Mouse (Mus musculus) heart, adult 2 months (tissue): Measurements from ENCODE around the gene Nvl. TPM values are rescaled to one million over a fixed set of nuclear protein-coding genes. Genes with fewer than 3 reads are reported as not detected.

ENCODE experiments used
- DNase-seq, 2 experiments: peaks; one replicate each; pipeline ENCODE4 v3.0.0; 2021
- H3K27ac ChIP-seq: fragments of 200-600 bp; 2 replicates; pipeline ENCODE4 v1.8.1; 2022
- H3K27me3 ChIP-seq: fragments of 200-500 bp; 2 replicates; pipeline ENCODE4 v1.6.1; 2012; ENCODE audit warnings: mild to moderate bottlenecking, low read length, inconsistent platforms, mixed read lengths; ENCODE audit not compliant: control insufficient read depth, insufficient read depth
- H3K36me3 ChIP-seq: fragments of 200-500 bp; 2 replicates; pipeline ENCODE4 v1.6.1; 2012; ENCODE audit warnings: low read length, inconsistent platforms; ENCODE audit not compliant: control insufficient read depth, insufficient read depth
- H3K4me1 ChIP-seq: fragments of 200-500 bp; 2 replicates; pipeline ENCODE4 v1.6.1; 2011; ENCODE audit warnings: low read length; ENCODE audit not compliant: control insufficient read depth, insufficient read depth
- H3K4me3 ChIP-seq: fragments of 200-600 bp; 2 replicates; pipeline ENCODE4 v1.8.1; 2022
- H3K79me2 ChIP-seq: fragments of 200-500 bp; replicated peaks from 2 replicates; pipeline ENCODE4 v1.6.1; 2012; ENCODE audit warnings: mild to moderate bottlenecking, inconsistent platforms, low read length, moderate library complexity, mixed read lengths; ENCODE audit not compliant: control insufficient read depth, insufficient read depth
- H3K9ac ChIP-seq: fragments of 200-500 bp; 2 replicates; pipeline ENCODE4 v1.6.1; 2012; ENCODE audit warnings: low read depth, mild to moderate bottlenecking, control low read depth, inconsistent platforms, low read length, mixed read lengths
- CTCF ChIP-seq: fragments of 200-600 bp; IDR thresholded peaks from 2 replicates; pipeline ENCODE4 v1.8.1; 2022; ENCODE audit warnings: antibody characterized with exemption, mild to moderate bottlenecking, moderate library complexity
- EP300 ChIP-seq: fragments of 200-500 bp; IDR thresholded peaks from 2 replicates; pipeline ENCODE4 v1.6.1; 2011; ENCODE audit warnings: low read depth, low read length, control low read depth; ENCODE audit not compliant: insufficient read depth
- POLR2A ChIP-seq: fragments of 200-500 bp; IDR thresholded peaks from 2 replicates; pipeline ENCODE4 v1.6.1; 2011; ENCODE audit warnings: mild to moderate bottlenecking, low read depth, low read length, control low read depth; ENCODE audit not compliant: insufficient read depth
- WGBS: fragments of 180-500 bp; shearing (Covaris S2); methylation state at CpG from one replicate; pipeline ENCODE4 v1.1.7; 2018; 5-methylcytosine and 5-hydroxymethylcytosine counted together
- intact Hi-C: fragments of 180-260 bp; cut with DNase I; formaldehyde crosslinking; loops from one replicate; pipeline ENCODE4 v1.15.1; 2025
- long read RNA-seq: library from polyadenylated mRNA; stranded (forward); transcript quantifications from one replicate; pipeline ENCODE4 v2.0.0, GENCODE M21; 2021
- polyA plus RNA-seq: library from polyadenylated mRNA; depleted of rRNA; stranded (reverse); fragments of >200 nt; gene quantifications from 2 replicates; pipeline ENCODE4 v1.2.3, GENCODE M21; 2012; rRNA removed
- total RNA-seq, 2 experiments: library from RNA; stranded (reverse); gene quantifications; 2 replicates each; pipeline ENCODE4 v1.2.3; 2021

Gene Nvl
- total RNA-seq (1 to 10 TPM; 7.4 TPM), polyA plus RNA-seq (4.7 and 8.4 TPM in 2 replicates)
- long read RNA-seq, full-length matches to known transcripts: 9 of 12 reads
- long read RNA-seq, partial matches to known transcripts: 0 of 12 reads
- long read RNA-seq, other reads (novel, unspliced or antisense): 3 of 12 reads

DNA sequence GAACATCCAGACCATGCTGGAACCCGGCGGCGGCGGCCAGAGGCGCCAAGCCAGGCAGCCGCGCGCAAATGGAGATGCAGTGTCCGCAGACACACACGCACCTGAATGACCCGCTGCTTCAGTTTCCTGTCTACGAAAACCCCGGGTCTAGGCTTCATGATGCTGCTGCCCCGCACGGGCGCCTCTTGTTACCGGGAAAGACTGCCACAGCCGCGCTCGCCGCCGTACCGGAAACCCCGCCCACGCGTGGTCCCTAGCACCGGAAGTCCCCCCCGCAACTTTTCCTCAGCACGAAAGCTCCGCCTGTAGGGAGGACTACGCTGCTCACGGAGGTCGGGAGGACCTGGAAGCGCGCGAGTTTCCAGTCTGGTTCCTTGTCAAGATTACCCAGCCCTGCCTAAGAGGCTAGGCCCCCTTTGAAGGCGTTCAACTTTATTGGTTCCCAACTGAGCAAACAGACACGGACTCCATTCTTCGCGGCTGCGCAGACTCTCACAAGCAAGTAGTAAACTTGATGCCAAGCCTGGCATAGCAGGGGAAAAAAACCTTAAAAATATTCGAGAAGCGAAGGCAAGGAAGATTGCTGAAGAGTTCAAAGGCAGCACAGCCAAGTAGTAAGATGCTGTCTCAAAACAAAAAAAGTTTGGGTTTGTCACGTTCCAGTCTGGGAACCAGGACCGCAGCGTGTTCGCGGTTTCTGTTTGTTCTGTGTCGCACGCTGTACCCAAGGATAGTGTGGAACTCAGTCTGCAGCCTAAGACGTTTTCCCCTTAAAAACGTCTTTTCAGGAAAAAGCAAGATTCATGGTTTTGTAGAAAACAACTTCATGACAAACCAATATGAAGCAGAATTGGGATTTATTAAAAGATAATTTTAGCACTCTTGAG, at the start of gene Nvl, which contains the start of gene Cnih4:
Gene Nvl (minus strand): TSS at position 255 of the 887 bp plus-strand sequence.
Gene Cnih4 (plus strand): TSS at position 744 of the 887 bp plus-strand sequence.
- H3K27me3 ChIP-seq: no peaks in the 10 kb centered on the region
- TF ChIP-seq EP300 (peak; percentile 80; the same call in 1 of the 2 replicates), POLR2A (peak; percentile 54), CTCF (peak; percentile 11; the same call in 1 of the 2 replicates)
- H3K36me3 ChIP-seq: peaks cover 7% of the 10 kb centered on the region; the same call in 1 of the 2 replicates
- peaks cover 5% of the 10 kb centered on the region for H3K4me1 ChIP-seq
- H3K27ac ChIP-seq: peak within 1 kb of the TSS; percentile 81
- under 1% methylated on average over 52 of the region's 52 CpGs for WGBS
- peak; percentile 94 to 97 for DNase-seq
- peaks cover 2% of the 10 kb centered on the region; the same call in 1 of the 2 replicates for H3K79me2 ChIP-seq
- H3K4me3 ChIP-seq: peak within 1 kb of the TSS; percentile 82
- peak within 1 kb of the TSS; percentile 91 for H3K9ac ChIP-seq
- intact Hi-C loops: loop anchor here (2.0 kb wide), 2 partner anchors 67 to 89 kb away; no protein-coding TSS in a partner anchor

DNA sequence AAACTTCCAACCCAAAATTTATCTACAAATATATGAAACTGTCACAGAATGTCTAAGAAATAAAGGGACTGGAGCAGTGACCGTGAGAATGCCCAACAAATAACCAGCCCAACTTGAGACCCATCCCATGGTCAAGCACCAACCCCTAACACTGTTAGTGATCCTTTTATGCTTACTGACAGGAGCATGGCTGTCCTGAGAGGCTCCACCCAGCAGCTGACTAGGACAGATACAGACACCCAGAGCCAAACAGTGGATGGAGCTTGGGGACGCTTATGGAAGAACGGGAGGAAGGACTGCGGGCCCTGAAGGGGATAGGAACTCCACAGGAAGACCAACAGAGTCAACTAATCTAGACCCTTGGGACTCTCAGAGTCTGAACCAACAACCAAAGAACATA, 44.9 kb upstream of the Nvl start:
- Histone ChIP-seq H3K27ac (no peak overlapping the region), H3K79me2 (no peaks in the 10 kb centered on the region; the same call in none of the 2 replicates), H3K4me3 (no peak overlapping the region), H3K27me3 (no peaks in the 10 kb centered on the region), H3K36me3 (peaks cover 2% of the 10 kb centered on the region; the same call in 1 of the 2 replicates), H3K4me1 (no peaks in the 10 kb centered on the region), H3K9ac (no peak overlapping the region)
- no peak for TF ChIP-seq CTCF
- TF ChIP-seq POLR2A: no peak
- no peak for TF ChIP-seq EP300
- 76% methylated on average over 4 of the region's 4 CpGs for WGBS
- intact Hi-C loops: no loop called here
- no peak for DNase-seq

DNA sequence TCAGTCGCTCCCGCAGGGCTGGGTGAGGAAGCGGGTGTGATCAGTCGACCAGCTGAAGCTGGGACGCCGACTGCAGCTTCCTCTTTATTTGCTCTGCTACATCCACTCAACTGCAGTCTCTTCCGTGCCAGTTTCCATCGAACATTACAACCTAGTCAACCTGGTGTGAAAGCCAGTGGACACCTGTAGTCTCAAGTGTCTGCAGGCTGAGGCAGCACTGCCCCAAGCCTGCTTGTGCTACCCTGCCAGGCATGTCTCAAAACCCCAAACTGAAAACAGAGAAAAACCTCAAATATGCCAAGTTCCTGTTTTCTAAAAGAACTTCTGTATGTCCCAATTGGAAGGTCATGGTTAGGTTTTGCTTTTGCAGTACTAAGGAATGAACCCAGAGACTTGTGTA, 26.2 kb upstream of the Nvl start:
- 81% methylated on average over 8 of the region's 8 CpGs for WGBS
- no peaks in the 10 kb centered on the region for H3K27me3 ChIP-seq
- H3K36me3 ChIP-seq: no peaks in the 10 kb centered on the region
- H3K4me1 ChIP-seq: no peaks in the 10 kb centered on the region
- no peak overlapping the region for H3K9ac ChIP-seq
- TF ChIP-seq POLR2A (no peak), EP300 (no peak), CTCF (no peak)
- H3K4me3 ChIP-seq: no peak overlapping the region
- H3K27ac ChIP-seq: no peak overlapping the region
- DNase-seq: peak in 1 of 2 experiments; percentile 33
- H3K79me2 ChIP-seq: no peaks in the 10 kb centered on the region
- intact Hi-C loops: no loop called here

DNA sequence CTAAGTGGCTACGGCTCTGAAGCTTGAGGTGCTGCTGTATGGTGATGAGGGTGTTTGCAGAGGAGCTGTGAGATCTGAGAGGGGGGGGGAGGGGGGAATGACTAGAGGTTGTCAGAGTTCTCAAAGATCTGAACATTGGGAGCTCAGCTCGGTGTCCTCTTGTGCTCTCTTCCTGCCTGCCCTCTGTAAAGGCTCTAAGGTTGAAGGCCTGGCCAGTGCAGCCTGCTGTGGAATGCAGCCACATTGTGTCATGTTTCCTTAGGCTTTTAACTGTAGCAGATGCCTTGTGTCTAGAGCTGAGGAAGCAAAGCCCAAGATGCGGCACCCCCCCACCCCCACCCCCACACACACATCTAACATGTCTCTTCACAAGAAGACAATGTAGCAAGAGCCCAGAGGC, 24.4 kb upstream of the Nvl start:
- Histone ChIP-seq H3K4me1 (no peaks in the 10 kb centered on the region), H3K27me3 (no peaks in the 10 kb centered on the region), H3K9ac (no peak overlapping the region), H3K36me3 (peaks cover 2% of the 10 kb centered on the region; the same call in 1 of the 2 replicates), H3K79me2 (no peaks in the 10 kb centered on the region), H3K27ac (no peak overlapping the region), H3K4me3 (no peak overlapping the region)
- DNase-seq: no peak
- TF ChIP-seq CTCF (no peak), POLR2A (no peak), EP300 (no peak)
- 42% methylated on average over 3 of the region's 3 CpGs for WGBS
- intact Hi-C loops: no loop called here

DNA sequence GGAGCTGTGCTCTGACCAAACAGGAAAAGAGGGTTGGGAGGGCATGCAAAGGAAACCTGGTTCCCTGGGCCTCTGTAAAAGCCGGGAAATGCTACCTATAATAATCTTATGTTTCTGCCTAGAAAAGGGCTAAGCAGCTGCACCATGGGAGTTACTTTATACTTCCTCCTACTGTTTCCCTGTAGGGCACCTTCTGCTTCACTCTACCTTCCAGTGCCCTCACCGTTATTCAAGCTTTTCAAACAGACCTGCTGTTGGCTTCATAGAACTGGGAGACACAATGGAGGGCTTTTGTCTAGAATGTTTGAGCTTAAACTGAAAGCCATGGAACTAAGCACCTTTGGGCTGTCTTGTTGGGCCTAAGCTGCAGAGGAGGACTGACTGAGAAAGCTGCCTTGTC, 23.8 kb upstream of the Nvl start:
- Histone ChIP-seq H3K27me3 (no peaks in the 10 kb centered on the region), H3K4me1 (no peaks in the 10 kb centered on the region), H3K36me3 (peaks cover 2% of the 10 kb centered on the region; the same call in 1 of the 2 replicates), H3K4me3 (no peak overlapping the region), H3K27ac (no peak overlapping the region), H3K9ac (no peak overlapping the region), H3K79me2 (no peaks in the 10 kb centered on the region)
- intact Hi-C loops: no loop called here
- WGBS: 65% methylated on average over 2 of the region's 2 CpGs
- DNase-seq: no peak
- TF ChIP-seq POLR2A (no peak), EP300 (no peak), CTCF (no peak)
